Comparison of ENCODE assay signal across 14 mouse cellular contexts in genomic region chr6:142551482-142551881, GRCm38 (mm10). TPM values are rescaled to one million over a fixed set of nuclear protein-coding genes. Genes with fewer than 3 reads are reported as not detected.
DNase-seq lines count a peak whose midpoint lies in the region; ATAC-seq and TF ChIP-seq lines count a peak whose summit lies in the region.
"Had no signal": no experiment of that assay in that cellular context is flagged by ENCODE, and none has a peak within 500 bp of the region (broad histone marks: within the 10 kb centered on the region; RNA-seq: fewer than 3 reads in every experiment).

No protein-coding gene starts in this region.

- ATAC-seq in kidney, postnatal 0 days (replicated peaks; ENCODE audit: low FRiP score, low read depth): no peak; the same call in 1 of the 2 replicates
- no peak for ATAC-seq in hindbrain, embryonic 12.5 days (ENCODE audit: low FRiP score)
- ATAC-seq: forebrain, embryonic 14.5 days; hindbrain, embryonic 16.5 days; Patski had no signal

- intact Hi-C loops in left cerebral cortex, postnatal 10 days (cut with DNase I): no loop called here

- DNase-seq in adrenal gland, postnatal 14 days: peak; percentile 54
- DNase-seq in adrenal gland, adult 8-10 months: no peak
- peak; percentile 61 for DNase-seq in kidney, adult 2 months
- no peak for DNase-seq in kidney, adult 9 months
- peak; percentile 76 for DNase-seq in kidney, postnatal 0 days (ENCODE audit: low spot score)
- peak; percentile 45 for DNase-seq in lung, postnatal 25 days (ENCODE audit: low spot score)
- no peak for DNase-seq in left cerebral cortex, postnatal 10 days (ENCODE audit: extremely low spot score in 1 of 2, low spot score in 2 of 2)
- DNase-seq: midbrain, embryonic 14.5 days; thymus, postnatal 4 days had no signal

- no peak overlapping the region for H3K4me3 ChIP-seq in kidney, adult 2 months (ENCODE audit: insufficient read depth, low read depth, low read length)
- H3K4me3 ChIP-seq in kidney, postnatal 0 days (replicated peaks; ENCODE audit: low read depth, low read length): no peak overlapping the region
- H3K4me3 ChIP-seq in hindbrain, embryonic 12.5 days: no peak overlapping the region

- H3K9me3 ChIP-seq in kidney, postnatal 0 days (replicated peaks; ENCODE audit: low read length): no peaks in the 10 kb centered on the region
- H3K9me3 ChIP-seq in hindbrain, embryonic 12.5 days (replicated peaks): no peaks in the 10 kb centered on the region

- H3K36me3 ChIP-seq in kidney, adult 2 months (ENCODE audit: control insufficient read depth, insufficient read depth, low read length): no peaks in the 10 kb centered on the region
- H3K36me3 ChIP-seq in kidney, postnatal 0 days (ENCODE audit: insufficient read depth, low read length): no peaks in the 10 kb centered on the region
- H3K36me3 ChIP-seq in hindbrain, embryonic 12.5 days: no peaks in the 10 kb centered on the region

- no peak overlapping the region for H3K4me2 ChIP-seq in kidney, postnatal 0 days (ENCODE audit: low read length)
- H3K4me2 ChIP-seq in hindbrain, embryonic 12.5 days (replicated peaks): no peak overlapping the region

- peaks cover 3% of the 10 kb centered on the region; the same call in 1 of the 2 replicates for H3K4me1 ChIP-seq in kidney, adult 2 months (ENCODE audit: control insufficient read depth, insufficient read depth, low read length)
- H3K4me1 ChIP-seq in kidney, postnatal 0 days (replicated peaks; ENCODE audit: insufficient read depth, low read length): no peaks in the 10 kb centered on the region
- H3K4me1 ChIP-seq in hindbrain, embryonic 12.5 days: no peaks in the 10 kb centered on the region

- H3K27me3 ChIP-seq in kidney, adult 2 months (replicated peaks; ENCODE audit: control insufficient read depth, insufficient read depth, low read length): no peaks in the 10 kb centered on the region
- no peaks in the 10 kb centered on the region for H3K27me3 ChIP-seq in kidney, postnatal 0 days (ENCODE audit: insufficient read depth, low read length)
- H3K27me3 ChIP-seq in hindbrain, embryonic 12.5 days: no peaks in the 10 kb centered on the region
- H3K27me3 ChIP-seq: Patski had no signal

- TF ChIP-seq CTCF in kidney, adult 2 months (conservative IDR thresholded peaks at IDR 0.05; ENCODE audit: insufficient read depth, insufficient read length, low read depth, low read length): no peak
- TF ChIP-seq CTCF in kidney, postnatal 0 days (IDR thresholded peaks at IDR 0.05; ENCODE audit: low read depth): no peak

- no peak for TF ChIP-seq POLR2A in kidney, adult 2 months (IDR thresholded peaks at IDR 0.05; ENCODE audit: low read depth, low read length)

- WGBS in kidney, adult 2 months: 40% methylated on average over 4 of the region's 4 CpGs
- WGBS in kidney, postnatal 0 days: 41% methylated on average over 4 of the region's 4 CpGs
- 74% methylated on average over 4 of the region's 4 CpGs for WGBS in hindbrain, embryonic 12.5 days

- no peak overlapping the region for H3K27ac ChIP-seq in kidney, adult 2 months (ENCODE audit: insufficient read depth, low read depth, low read length)
- H3K27ac ChIP-seq in kidney, postnatal 0 days: peak overlapping the region; percentile 57; the same call in 1 of the 2 replicates
- H3K27ac ChIP-seq in hindbrain, embryonic 12.5 days: no peak overlapping the region

- no peak overlapping the region for H3K9ac ChIP-seq in kidney, postnatal 0 days (ENCODE audit: low read depth, low read length)
- no peak overlapping the region for H3K9ac ChIP-seq in hindbrain, embryonic 12.5 days

RNA-seq across cellular contexts. Expression of gene Kcnj8, which starts 19.9 kb away (rescaled TPM):
- total RNA-seq in adrenal gland, postnatal 14 days (2021): 20.5 and 24.1 TPM in 2 replicates
- total RNA-seq in adrenal gland, adult 8-10 months (2022): 10 to 100 TPM in 2 of 4 experiments, 1 to 10 TPM in 2; 8.3 to 11.8 (median 10.1) TPM
- 9.4 TPM in 2 replicates for polyA plus RNA-seq in kidney, adult 2 months (2012; rRNA removed)
- 31.1 and 35.9 TPM in 2 replicates for polyA plus RNA-seq in kidney, postnatal 0 days (2015; fragmentation: Nextera tagmentation; extraction: Ambion mirVana)
- polyA plus RNA-seq in hindbrain, embryonic 12.5 days (2016; fragmentation: Nextera tagmentation; extraction: Ambion mirVana): 4.3 and 4.9 TPM in 2 replicates
- total RNA-seq in left cerebral cortex, postnatal 10 days (2021): 1 to 10 TPM; 4.1 to 5.4 TPM
- total RNA-seq: common myeloid progenitor, adult 5-6 weeks had no signal
- polyA plus RNA-seq: Patski had no signal

RNA-seq across cellular contexts. Expression of gene Ldhb, which starts 43.7 kb away (rescaled TPM):
- total RNA-seq in adrenal gland, postnatal 14 days (2021): 446 and 476 TPM in 2 replicates
- 100 to 1,000 TPM; 147 to 183 (median 159) TPM for total RNA-seq in adrenal gland, adult 8-10 months (2022)
- 2,043 and 2,340 TPM in 2 replicates for polyA plus RNA-seq in kidney, adult 2 months (2012; rRNA removed)
- polyA plus RNA-seq in kidney, postnatal 0 days (2015; fragmentation: Nextera tagmentation; extraction: Ambion mirVana): 1,564 and 1,601 TPM in 2 replicates
- 385 and 413 TPM in 2 replicates for polyA plus RNA-seq in hindbrain, embryonic 12.5 days (2016; fragmentation: Nextera tagmentation; extraction: Ambion mirVana)
- total RNA-seq in left cerebral cortex, postnatal 10 days (2021): 100 to 1,000 TPM; 466 to 479 TPM

Comparison
In these comparisons a context has a peak if more than half of its experiments do, and no peak if none do; other contexts are left out.
1. DNase-seq: peak in adrenal gland, postnatal 14 days (single experiment), kidney, adult 2 months (single experiment), kidney, postnatal 0 days (single experiment) and lung, postnatal 25 days (single experiment); none in adrenal gland, adult 8-10 months (single experiment), kidney, adult 9 months (single experiment) and left cerebral cortex, postnatal 10 days (0 of 2).